Mouse (Mus musculus) lung, postnatal 25 days (tissue): ENCODE results near the gene Zdhhc14.

Experiments used
- DNase-seq: peaks from one replicate; pipeline ENCODE4 v3.0.0; 2022; ENCODE audit warnings: low spot score

Zdhhc14 gene

GRCm38 (mm10) chr17:5792164-5792791 lies 299.9 kb downstream of the Zdhhc14 start:
- no peak for DNase-seq

DNA sequence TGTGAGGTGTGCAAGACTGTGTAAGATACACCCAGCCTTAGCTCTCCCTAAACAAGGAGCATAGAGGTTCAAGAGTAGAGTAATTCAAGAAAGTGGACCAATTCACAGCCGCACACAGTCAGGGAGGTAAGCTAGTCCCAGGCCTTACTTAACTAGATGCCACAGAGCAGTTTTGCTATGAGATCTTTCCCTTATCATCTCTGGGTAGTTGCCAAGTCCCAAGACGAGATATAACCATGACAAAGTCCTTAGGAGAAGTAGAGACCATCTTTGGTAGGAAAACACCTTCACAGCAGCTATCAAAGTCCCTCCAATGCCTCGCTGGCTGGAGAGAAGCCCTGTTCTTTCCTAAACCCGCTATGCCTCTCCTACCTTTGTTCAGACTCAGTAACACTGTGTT lies 301.2 kb downstream of the Zdhhc14 start:
- no peak for DNase-seq

DNA sequence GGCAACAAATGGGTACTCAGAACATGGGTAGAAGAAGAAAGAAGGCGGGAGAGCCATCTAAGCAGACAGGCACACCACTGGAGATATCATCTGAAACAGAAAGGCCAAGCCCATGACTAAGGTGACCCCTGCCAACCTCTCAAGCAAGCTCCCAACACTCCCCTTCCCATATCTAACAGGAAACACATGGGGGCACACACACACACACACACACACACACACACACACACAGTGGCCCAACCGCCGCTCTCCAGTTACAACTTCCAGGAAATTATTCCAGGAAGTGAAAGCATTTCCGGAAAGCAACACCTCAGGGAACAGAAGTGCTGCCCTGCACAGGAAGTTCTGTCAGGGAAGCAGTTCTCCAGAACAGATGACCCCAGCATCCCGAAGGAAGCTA lies 301.9 kb downstream of the Zdhhc14 start:
- no peak for DNase-seq

- DNase-seq, result no peak
Measured at GRCm38 (mm10) chr17:5795369-5795768, 303.0 kb downstream of the Zdhhc14 start.

- DNase-seq, result peak; percentile 87
Measured at GRCm38 (mm10) chr17:5795878-5796277, 303.5 kb downstream of the Zdhhc14 start.

GRCm38 (mm10) chr17:5797124-5797760 lies 304.9 kb downstream of the Zdhhc14 start:
- no peak for DNase-seq

DNA sequence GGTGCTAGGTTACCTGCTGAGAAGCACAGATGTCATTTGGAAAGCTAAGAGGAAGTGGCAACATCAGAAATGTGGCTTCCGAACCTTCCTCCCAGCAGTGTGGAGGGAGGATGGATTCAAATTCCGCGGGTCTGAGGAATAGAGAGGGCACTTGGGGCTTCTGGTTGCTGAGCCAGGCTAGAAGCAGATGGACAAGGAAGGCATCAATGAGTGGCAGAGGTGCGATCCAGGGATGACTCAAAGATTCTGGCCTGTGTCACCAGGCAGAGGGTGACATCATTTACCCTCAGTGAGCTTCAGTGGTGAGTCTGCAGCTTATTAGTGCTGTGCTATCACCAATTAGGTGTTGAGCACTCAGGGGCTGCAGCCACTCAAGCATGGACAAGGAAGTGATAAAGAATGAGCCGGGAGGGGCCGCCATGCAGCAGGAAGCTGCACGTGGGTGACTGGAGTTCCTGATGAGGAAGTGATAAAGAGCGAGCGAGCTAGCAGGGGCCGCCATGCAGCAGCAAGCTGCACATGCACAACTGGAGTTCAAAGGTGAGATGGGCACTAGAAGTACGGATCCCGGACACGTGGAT lies 306.0 kb downstream of the Zdhhc14 start:
- no peak for DNase-seq

- DNase-seq, result no peak
Measured at GRCm38 (mm10) chr17:5798900-5799299, 306.5 kb downstream of the Zdhhc14 start.

DNA sequence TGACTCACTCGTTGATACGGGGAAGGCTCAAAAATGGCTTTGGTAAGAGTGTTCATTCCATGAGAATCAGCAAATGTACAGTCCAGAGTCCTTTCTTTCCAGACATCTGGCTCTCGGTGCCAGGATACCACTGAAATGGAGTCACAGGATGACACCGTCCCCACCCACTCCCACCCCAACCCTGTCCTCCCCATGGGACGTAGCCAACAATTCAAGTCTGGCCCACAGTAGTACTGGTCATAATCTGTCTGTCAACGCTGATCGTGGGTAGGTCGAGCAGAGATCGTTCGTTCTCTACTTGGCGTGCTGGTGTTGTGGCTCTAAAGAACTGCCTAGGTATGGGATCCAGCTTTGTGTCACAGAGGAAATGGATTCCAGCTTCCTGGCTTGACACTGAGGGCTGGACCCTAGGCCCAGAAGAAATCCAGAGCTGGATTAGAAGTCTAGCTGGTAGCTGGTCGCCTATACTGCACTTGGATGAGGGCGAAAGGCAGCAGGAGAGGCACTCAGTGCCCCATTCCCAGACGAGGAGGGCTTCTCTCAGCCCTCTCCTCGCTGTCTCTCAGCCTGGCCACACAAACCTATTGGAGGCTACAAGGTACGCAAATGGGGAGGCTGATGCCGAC lies 307.2 kb downstream of the Zdhhc14 start:
- no peak for DNase-seq

DNA sequence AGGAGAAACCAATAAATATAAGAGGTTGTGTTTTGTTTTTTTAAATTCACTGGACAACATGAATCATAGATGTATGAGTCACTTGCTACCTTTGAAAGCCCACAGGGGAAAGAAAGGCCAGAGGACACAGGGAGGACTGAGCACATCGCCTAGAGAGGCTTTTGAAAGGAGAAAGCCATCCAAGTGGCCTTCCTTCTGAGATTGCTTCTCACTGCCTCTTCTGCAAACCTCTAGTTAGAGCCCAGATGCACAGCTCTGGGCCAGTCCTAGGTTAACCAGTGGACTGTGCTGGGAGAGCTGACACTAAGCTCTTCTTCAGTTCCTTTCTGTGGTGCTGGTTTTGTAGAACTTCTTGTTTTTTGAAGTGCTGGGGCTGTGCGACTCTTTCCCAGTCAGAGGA lies 307.9 kb downstream of the Zdhhc14 start:
- no peak for DNase-seq

GRCm38 (mm10) chr17:5800824-5801560 lies 308.6 kb downstream of the Zdhhc14 start:
- no peak for DNase-seq

DNA sequence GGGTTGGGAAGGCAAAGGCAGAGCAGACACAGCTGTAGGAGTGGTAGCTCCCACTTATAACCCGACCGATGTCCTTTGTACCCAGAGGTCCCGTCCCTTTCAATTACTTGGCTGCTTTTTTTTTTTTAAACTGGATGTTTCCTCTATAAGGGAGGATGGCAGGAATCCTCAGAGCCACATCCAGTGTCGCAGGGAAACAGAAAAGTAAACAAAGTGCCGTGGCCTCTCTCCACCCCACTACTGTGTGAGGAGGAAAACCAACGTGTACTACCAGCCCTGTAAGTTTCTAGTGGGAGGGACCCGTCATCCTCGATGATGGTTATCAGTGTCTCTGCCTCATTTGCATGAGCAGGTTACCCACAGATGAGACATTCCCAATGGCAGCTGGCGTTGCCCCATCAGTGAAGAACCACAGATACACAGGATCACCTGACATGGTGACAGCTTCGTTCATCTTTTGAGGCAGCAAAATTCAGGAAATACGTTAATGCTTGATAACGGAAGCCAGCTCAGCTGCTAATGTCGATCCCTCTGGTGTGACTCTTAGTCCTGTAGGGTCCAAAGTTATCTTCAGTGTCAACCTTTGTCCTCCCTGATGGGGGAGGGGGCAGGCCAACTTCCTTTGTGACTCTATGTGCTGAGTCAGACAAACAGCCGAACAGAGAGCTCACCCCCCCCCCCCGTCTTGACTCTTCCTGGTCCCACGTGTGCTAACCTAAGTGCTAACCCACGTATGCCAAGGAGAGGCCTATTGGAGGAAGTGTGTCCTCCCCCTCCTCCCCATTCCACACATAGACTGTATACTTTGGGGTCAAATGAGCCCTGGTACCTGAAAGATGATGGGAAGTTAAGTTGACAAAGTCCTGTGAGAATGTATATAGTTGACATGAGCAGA lies 309.7 kb downstream of the Zdhhc14 start:
- DNase-seq, result no peak

- DNase-seq, result no peak
Measured at GRCm38 (mm10) chr17:5802656-5802955, 310.2 kb downstream of the Zdhhc14 start.
